Mouse (Mus musculus) testis, adult 2 months (tissue): ENCODE measurements at regions not wholly inside any gene's neighbourhood (a gene's known extent, or its start where the extent isn't known, plus 50 kb on each side); places are given as distances from the start of the nearest gene placed in this dataset.

Source experiments
- H3K27ac ChIP-seq: fragments of 200-500 bp; 2 replicates; pipeline ENCODE4 v1.5.1; 2012; ENCODE audit warnings: low read depth, low read length; ENCODE audit not compliant: control insufficient read depth, insufficient read depth
- H3K27me3 ChIP-seq: fragments of 200-500 bp; 2 replicates; pipeline ENCODE4 v1.6.1; 2012; ENCODE audit warnings: mild to moderate bottlenecking, low read length, moderate library complexity; ENCODE audit not compliant: control insufficient read depth, insufficient read depth
- H3K36me3 ChIP-seq: fragments of 200-500 bp; 2 replicates; pipeline ENCODE4 v1.6.1; 2012; ENCODE audit warnings: mild to moderate bottlenecking, low read length; ENCODE audit not compliant: control insufficient read depth, insufficient read depth
- H3K4me1 ChIP-seq: fragments of 200-500 bp; 2 replicates; pipeline ENCODE4 v1.6.1; 2012; ENCODE audit warnings: low read length; ENCODE audit not compliant: control insufficient read depth, insufficient read depth
- H3K4me3 ChIP-seq: fragments of 200-500 bp; 2 replicates; pipeline ENCODE4 v1.5.1; 2012; ENCODE audit warnings: low read depth, mild to moderate bottlenecking, low read length, moderate library complexity, mixed read lengths; ENCODE audit not compliant: control insufficient read depth
- CTCF ChIP-seq: fragments of 200-500 bp; IDR thresholded peaks from 2 replicates; pipeline ENCODE4 v1.5.1; 2012; ENCODE audit warnings: low read depth, mild to moderate bottlenecking, inconsistent platforms, low read length, moderate library complexity; ENCODE audit not compliant: control insufficient read depth, insufficient read depth, insufficient replicate concordance
- POLR2A ChIP-seq: fragments of 200-500 bp; IDR thresholded peaks from 2 replicates; pipeline ENCODE4 v1.6.1; 2012; ENCODE audit warnings: low read depth, mild to moderate bottlenecking, inconsistent platforms, low read length, moderate library complexity; ENCODE audit not compliant: control insufficient read depth

GRCm38 (mm10) chr15:88418881-88419280, 181.2 kb upstream of the Zdhhc25 start:
- Histone ChIP-seq H3K27me3 (no peaks in the 10 kb centered on the region), H3K36me3 (no peaks in the 10 kb centered on the region), H3K4me3 (no peak overlapping the region), H3K4me1 (no peaks in the 10 kb centered on the region), H3K27ac (no peak overlapping the region)
- no peak for TF ChIP-seq CTCF
- TF ChIP-seq POLR2A: no peak

- Histone ChIP-seq H3K27me3 (no peaks in the 10 kb centered on the region), H3K27ac (no peak overlapping the region), H3K4me1 (no peaks in the 10 kb centered on the region), H3K36me3 (no peaks in the 10 kb centered on the region), H3K4me3 (no peak overlapping the region)
- TF ChIP-seq POLR2A (no peak), CTCF (no peak)
These were observed 171.7 kb upstream of the Zdhhc25 start for GRCm38 (mm10) chr15:88428441-88428840.

- no peak for TF ChIP-seq CTCF
- no peak for TF ChIP-seq POLR2A
- Histone ChIP-seq H3K4me3 (no peak overlapping the region), H3K27ac (no peak overlapping the region), H3K4me1 (no peaks in the 10 kb centered on the region), H3K36me3 (no peaks in the 10 kb centered on the region), H3K27me3 (no peaks in the 10 kb centered on the region)
These were observed 169.2 kb upstream of the Zdhhc25 start for GRCm38 (mm10) chr15:88430941-88431340.

GRCm38 (mm10) chr15:88448272-88448671, 151.8 kb upstream of the Zdhhc25 start:
- Histone ChIP-seq H3K4me1 (no peaks in the 10 kb centered on the region), H3K4me3 (no peak overlapping the region), H3K27ac (no peak overlapping the region), H3K36me3 (no peaks in the 10 kb centered on the region), H3K27me3 (no peaks in the 10 kb centered on the region)
- TF ChIP-seq POLR2A (no peak), CTCF (no peak)

GRCm38 (mm10) chr15:88451241-88451640, 148.9 kb upstream of the Zdhhc25 start:
- Histone ChIP-seq H3K36me3 (no peaks in the 10 kb centered on the region), H3K4me3 (no peak overlapping the region; the same call in 1 of the 2 replicates), H3K4me1 (no peaks in the 10 kb centered on the region), H3K27ac (no peak overlapping the region), H3K27me3 (no peaks in the 10 kb centered on the region)
- TF ChIP-seq CTCF: no peak
- TF ChIP-seq POLR2A: no peak

GRCm38 (mm10) chr15:88468107-88468506, 132.0 kb upstream of the Zdhhc25 start:
- no peaks in the 10 kb centered on the region for H3K27me3 ChIP-seq
- no peak overlapping the region for H3K4me3 ChIP-seq
- H3K36me3 ChIP-seq: no peaks in the 10 kb centered on the region
- H3K27ac ChIP-seq: no peak overlapping the region
- TF ChIP-seq CTCF: no peak
- TF ChIP-seq POLR2A: no peak
- H3K4me1 ChIP-seq: no peaks in the 10 kb centered on the region

GRCm38 (mm10) chr15:88468810-88469209, 131.3 kb upstream of the Zdhhc25 start:
- Histone ChIP-seq H3K27me3 (no peaks in the 10 kb centered on the region), H3K27ac (no peak overlapping the region), H3K36me3 (no peaks in the 10 kb centered on the region), H3K4me1 (no peaks in the 10 kb centered on the region), H3K4me3 (no peak overlapping the region)
- TF ChIP-seq CTCF: peak; percentile 63; the same call in 1 of the 2 replicates
- no peak for TF ChIP-seq POLR2A
